27 mouse cellular contexts compared by ENCODE assay signal in genomic region chr11:114289946-114290345, GRCm38 (mm10).
DNase-seq lines count a peak whose midpoint lies in the region; ATAC-seq lines count a peak whose summit lies in the region.
"Had no signal": no experiment of that assay in that cellular context is flagged by ENCODE, and none has a peak within 500 bp of the region (broad histone marks: within the 10 kb centered on the region; RNA-seq: fewer than 3 reads in every experiment).

No protein-coding gene starts in this region.

- 48% methylated on average over 1 of the region's 1 CpGs for WGBS in forebrain, embryonic 15.5 days
- 95% methylated on average over 1 of the region's 1 CpGs for WGBS in forebrain, embryonic 11.5 days
- WGBS in midbrain, embryonic 13.5 days = 93% methylated on average over 1 of the region's 1 CpGs
- WGBS in midbrain, embryonic 10.5 days = 81% methylated on average over 1 of the region's 1 CpGs
- 50% methylated on average over 1 of the region's 1 CpGs for WGBS in forebrain, embryonic 16.5 days

- no peaks in the 10 kb centered on the region for H3K27me3 ChIP-seq in forebrain, embryonic 15.5 days
- H3K27me3 ChIP-seq in forebrain, embryonic 11.5 days (ENCODE audit: control insufficient read depth, insufficient read depth, low read length) = no peaks in the 10 kb centered on the region
- no peaks in the 10 kb centered on the region for H3K27me3 ChIP-seq in midbrain, embryonic 13.5 days
- H3K27me3 ChIP-seq in midbrain, embryonic 10.5 days (ENCODE audit: low read depth, poor library complexity, severe bottlenecking) = no peaks in the 10 kb centered on the region
- no peaks in the 10 kb centered on the region for H3K27me3 ChIP-seq in forebrain, embryonic 16.5 days (replicated peaks; ENCODE audit: control insufficient read depth, insufficient read depth, low read length)
- H3K27me3 ChIP-seq: embryonic facial prominence, embryonic 13.5 days; limb, embryonic 13.5 days; lung, embryonic 15.5 days; neural tube, embryonic 15.5 days had no signal

- no peak overlapping the region for H3K9ac ChIP-seq in forebrain, embryonic 15.5 days (replicated peaks)
- no peak overlapping the region for H3K9ac ChIP-seq in forebrain, embryonic 11.5 days (ENCODE audit: low read length)
- no peak overlapping the region for H3K9ac ChIP-seq in midbrain, embryonic 13.5 days (replicated peaks)
- no peak overlapping the region for H3K9ac ChIP-seq in forebrain, embryonic 16.5 days (replicated peaks; ENCODE audit: low read depth, low read length)
- H3K9ac ChIP-seq: embryonic facial prominence, embryonic 13.5 days; heart, embryonic 13.5 days; limb, embryonic 13.5 days; lung, embryonic 15.5 days; neural tube, embryonic 15.5 days had no signal

- H3K4me3 ChIP-seq in forebrain, embryonic 15.5 days = no peak overlapping the region
- H3K4me3 ChIP-seq in forebrain, embryonic 11.5 days (ENCODE audit: low read depth, low read length) = no peak overlapping the region
- H3K4me3 ChIP-seq in midbrain, embryonic 13.5 days (replicated peaks) = no peak overlapping the region
- no peak overlapping the region for H3K4me3 ChIP-seq in midbrain, embryonic 10.5 days
- no peak overlapping the region for H3K4me3 ChIP-seq in forebrain, embryonic 16.5 days (replicated peaks; ENCODE audit: low read length)
- H3K4me3 ChIP-seq: embryonic facial prominence, embryonic 13.5 days; heart, embryonic 13.5 days; limb, embryonic 13.5 days; lung, embryonic 15.5 days; midbrain, embryonic 12.5 days; neural tube, embryonic 15.5 days had no signal

- no peaks in the 10 kb centered on the region for H3K36me3 ChIP-seq in forebrain, embryonic 15.5 days
- H3K36me3 ChIP-seq in forebrain, embryonic 11.5 days (ENCODE audit: control insufficient read depth, insufficient read depth, low read length) = no peaks in the 10 kb centered on the region
- H3K36me3 ChIP-seq in midbrain, embryonic 13.5 days = no peaks in the 10 kb centered on the region
- no peaks in the 10 kb centered on the region for H3K36me3 ChIP-seq in midbrain, embryonic 10.5 days
- no peaks in the 10 kb centered on the region for H3K36me3 ChIP-seq in forebrain, embryonic 16.5 days (ENCODE audit: control insufficient read depth, insufficient read depth)
- H3K36me3 ChIP-seq: embryonic facial prominence, embryonic 13.5 days; G1E; heart, embryonic 13.5 days; limb, embryonic 13.5 days; lung, embryonic 15.5 days; midbrain, embryonic 12.5 days; neural tube, embryonic 15.5 days had no signal

- 0 out of 2 replicates have a peak overlapping the region, but pooled peaks have one; percentile 6 for H3K27ac ChIP-seq in forebrain, embryonic 15.5 days (replicated peaks)
- H3K27ac ChIP-seq in forebrain, embryonic 11.5 days (ENCODE audit: low read depth, low read length) = no peak overlapping the region
- H3K27ac ChIP-seq in midbrain, embryonic 13.5 days = 0 out of 2 replicates have a peak overlapping the region, but pooled peaks have one; percentile 25
- no peak overlapping the region for H3K27ac ChIP-seq in midbrain, embryonic 10.5 days (replicated peaks)
- 0 out of 2 replicates have a peak overlapping the region, but pooled peaks have one; percentile 34 for H3K27ac ChIP-seq in forebrain, embryonic 16.5 days (ENCODE audit: low read length)
- H3K27ac ChIP-seq: embryonic facial prominence, embryonic 13.5 days; heart, embryonic 13.5 days; limb, embryonic 13.5 days; lung, embryonic 15.5 days; midbrain, embryonic 12.5 days; neural tube, embryonic 15.5 days had no signal

- peak; percentile 10 to 20 for DNase-seq in cerebellum, adult 18-20 months
- no peak for DNase-seq in cerebellum, adult 9-11 months
- DNase-seq in forebrain, embryonic 11.5 days (ENCODE audit: low spot score) = no peak
- DNase-seq in midbrain, embryonic 10.5 days (ENCODE audit: low spot score) = no peak
- DNase-seq in testis, postnatal 14 days (ENCODE audit: low spot score) = no peak
- DNase-seq: adrenal gland, postnatal 10 days; gastrocnemius, postnatal 10 days; heart, postnatal 10 days; kidney, adult 11 months; kidney, postnatal 14 days; lung, postnatal 36 days; retina, postnatal 1 day; right cerebral cortex, postnatal 14 days; thymus, adult 18-20 months; thymus, postnatal 25 days had no signal

- H3K9me3 ChIP-seq in forebrain, embryonic 15.5 days = no peaks in the 10 kb centered on the region
- H3K9me3 ChIP-seq in forebrain, embryonic 11.5 days (ENCODE audit: control insufficient read depth, low read length) = no peaks in the 10 kb centered on the region
- H3K9me3 ChIP-seq in midbrain, embryonic 13.5 days = no peaks in the 10 kb centered on the region
- no peaks in the 10 kb centered on the region for H3K9me3 ChIP-seq in midbrain, embryonic 10.5 days (replicated peaks)
- H3K9me3 ChIP-seq in forebrain, embryonic 16.5 days (ENCODE audit: control insufficient read depth, low read length) = no peaks in the 10 kb centered on the region
- H3K9me3 ChIP-seq: embryonic facial prominence, embryonic 13.5 days; heart, embryonic 13.5 days; limb, embryonic 13.5 days; lung, embryonic 15.5 days; midbrain, embryonic 12.5 days; neural tube, embryonic 15.5 days had no signal

- no peak overlapping the region for H3K4me2 ChIP-seq in forebrain, embryonic 15.5 days (replicated peaks)
- H3K4me2 ChIP-seq in forebrain, embryonic 11.5 days (ENCODE audit: low read depth, low read length, severe bottlenecking) = no peak overlapping the region
- no peak overlapping the region for H3K4me2 ChIP-seq in midbrain, embryonic 13.5 days (replicated peaks)
- no peak overlapping the region for H3K4me2 ChIP-seq in forebrain, embryonic 16.5 days (ENCODE audit: low read length)
- H3K4me2 ChIP-seq: embryonic facial prominence, embryonic 13.5 days; heart, embryonic 13.5 days; limb, embryonic 13.5 days; liver, embryonic 11.5 days; lung, embryonic 15.5 days; midbrain, embryonic 12.5 days; neural tube, embryonic 15.5 days had no signal

- H3K4me1 ChIP-seq in forebrain, embryonic 15.5 days = peaks cover 26% of the 10 kb centered on the region
- no peaks in the 10 kb centered on the region; the same call in 1 of the 2 replicates for H3K4me1 ChIP-seq in forebrain, embryonic 11.5 days (replicated peaks; ENCODE audit: control insufficient read depth, insufficient read depth, low read length)
- peaks cover 21% of the 10 kb centered on the region for H3K4me1 ChIP-seq in midbrain, embryonic 13.5 days (replicated peaks)
- peaks cover 25% of the 10 kb centered on the region for H3K4me1 ChIP-seq in midbrain, embryonic 10.5 days
- peaks cover 16% of the 10 kb centered on the region for H3K4me1 ChIP-seq in forebrain, embryonic 16.5 days (replicated peaks; ENCODE audit: control insufficient read depth, insufficient read depth, low read length)
- H3K4me1 ChIP-seq: embryonic facial prominence, embryonic 13.5 days; limb, embryonic 13.5 days; midbrain, embryonic 12.5 days had no signal

- no peak for ATAC-seq in forebrain, embryonic 15.5 days (replicated peaks)
- no peak for ATAC-seq in forebrain, embryonic 11.5 days (replicated peaks; ENCODE audit: low FRiP score)
- ATAC-seq in midbrain, embryonic 13.5 days = no peak
- ATAC-seq in forebrain, embryonic 16.5 days = no peak
- ATAC-seq: inflammation-experienced regulatory T-cells, adult 6 months had no signal

Comparison
In these comparisons a context has a peak if more than half of its experiments do, and no peak if none do; other contexts are left out.
1. DNase-seq: peak in cerebellum, adult 18-20 months (2 of 2); none in cerebellum, adult 9-11 months (single experiment), forebrain, embryonic 11.5 days (single experiment), midbrain, embryonic 10.5 days (single experiment) and testis, postnatal 14 days (single experiment).
2. H3K27ac ChIP-seq: peak in forebrain, embryonic 15.5 days (single experiment), midbrain, embryonic 13.5 days (single experiment) and forebrain, embryonic 16.5 days (single experiment); none in forebrain, embryonic 11.5 days (single experiment) and midbrain, embryonic 10.5 days (single experiment).